15 mouse cellular contexts compared by ENCODE assay signal in the genomic region with DNA sequence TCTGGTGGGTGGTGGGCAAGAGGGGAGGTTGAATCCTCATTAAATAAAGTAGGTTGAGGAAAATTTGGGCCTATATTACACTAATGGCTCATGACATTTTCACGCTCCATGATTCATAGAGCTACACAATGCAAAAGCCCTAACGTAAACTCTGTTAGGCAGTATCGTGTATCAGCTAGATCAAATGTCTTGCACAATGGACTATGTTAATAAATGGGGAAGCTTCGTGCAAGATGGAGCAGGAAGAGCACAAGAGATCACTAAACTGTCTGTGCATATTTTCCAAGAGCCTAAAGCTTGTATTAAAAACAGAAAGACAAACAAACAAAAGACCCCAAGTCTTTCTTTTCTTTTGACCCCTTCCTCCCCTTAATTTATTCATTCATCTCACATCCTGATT. TPM values are rescaled to one million over a fixed set of nuclear protein-coding genes. Genes with fewer than 3 reads are reported as not detected.
"Had no signal": no experiment of that assay in that cellular context is flagged by ENCODE, and none has a peak within 500 bp of the region (broad histone marks: within the 10 kb centered on the region; RNA-seq: fewer than 3 reads in every experiment).

No protein-coding gene starts in this region.

- ATAC-seq: midbrain, embryonic 16.5 days had no signal

- DNase-seq: lung, adult 18-20 months; lung, embryonic 14.5 days; lung, postnatal 10 days; lung, postnatal 4 days; midbrain, embryonic 14.5 days; retina, postnatal 1 day; right cerebral cortex, adult 18-20 months; right cerebral cortex, postnatal 25 days; right cerebral cortex, postnatal 4 days; spleen, adult 18-20 months; thymus, adult 18-20 months; thymus, postnatal 14 days; thymus, postnatal 36 days had no signal

RNA-seq across cellular contexts. Expression of a gene that starts 8.2 kb away (rescaled TPM):
- total RNA-seq: megakaryocyte-erythroid progenitor cell, adult 5-6 weeks had no signal
